Mouse (Mus musculus) liver, embryonic 14.5 days (tissue): ENCODE data around the gene Zbtb1.

Source experiments
- CTCF ChIP-seq: IDR thresholded peaks from 2 replicates; pipeline ENCODE4 v1.5.1; 2016; ENCODE audit warnings: antibody characterized with exemption, low read depth, control low read depth
- EP300 ChIP-seq: IDR thresholded peaks from 2 replicates; pipeline ENCODE4 v1.6.1; 2016; ENCODE audit warnings: antibody characterized with exemption, low read depth

- peak; percentile 49 for TF ChIP-seq CTCF
- no peak for TF ChIP-seq EP300
Measured at GRCm38 (mm10) chr12:76401674-76402073, 31.6 kb downstream of the Zbtb1 start.
